Comparison of ENCODE assay signal across 10 mouse cellular contexts in the genomic region with DNA sequence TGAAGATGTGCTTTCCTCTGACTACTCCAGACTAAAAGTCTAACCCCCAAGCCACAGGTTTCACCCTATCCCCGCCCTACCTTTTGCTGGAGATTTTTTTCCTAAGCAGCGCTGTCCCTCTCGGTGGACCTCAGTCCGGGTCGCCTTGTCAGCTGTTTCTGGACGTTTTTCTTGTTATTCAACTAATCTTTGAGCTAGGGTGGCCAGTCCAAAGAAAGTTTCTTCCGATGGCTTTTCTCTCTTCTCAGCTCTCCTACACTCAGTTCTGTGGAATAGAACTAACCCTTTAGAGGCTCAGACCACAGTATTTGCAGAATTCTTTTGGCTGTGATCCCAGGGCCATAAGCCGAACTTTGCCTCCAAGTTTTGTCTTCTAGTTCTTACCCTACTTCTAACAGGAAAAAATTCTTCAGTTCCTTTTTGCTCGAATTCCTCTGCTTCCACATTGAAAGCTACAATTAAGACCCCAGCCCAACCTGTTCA. TPM values are rescaled to one million over a fixed set of nuclear protein-coding genes. Genes with fewer than 3 reads are reported as not detected.
DNase-seq lines count a peak whose midpoint lies in the region; ATAC-seq and TF ChIP-seq lines count a peak whose summit lies in the region.
"Had no signal": no experiment of that assay in that cellular context is flagged by ENCODE, and none has a peak within 500 bp of the region (broad histone marks: within the 10 kb centered on the region; RNA-seq: fewer than 3 reads in every experiment).

No protein-coding gene starts in this region.

- ATAC-seq in kidney, embryonic 16.5 days (ENCODE audit: low FRiP score, low TSS enrichment), result no peak
- no peak for ATAC-seq in embryonic facial prominence, embryonic 15.5 days (ENCODE audit: insufficient number of reproducible peaks, low FRiP score, low TSS enrichment, low read depth)
- no peak for ATAC-seq in limb, embryonic 14.5 days (ENCODE audit: low FRiP score, low read depth)

- TF ChIP-seq CTCF in kidney, adult 2 months (conservative IDR thresholded peaks at IDR 0.05; ENCODE audit: insufficient read depth, insufficient read length, low read depth, low read length), result no peak
- no peak for TF ChIP-seq CTCF in cerebellum, adult 2 months (IDR thresholded peaks at IDR 0.05; ENCODE audit: borderline replicate concordance, insufficient read depth, low read depth, low read length)

- peaks cover 3% of the 10 kb centered on the region; the same call in 1 of the 2 replicates for H3K9me3 ChIP-seq in kidney, embryonic 16.5 days (ENCODE audit: low read length)
- H3K9me3 ChIP-seq in embryonic facial prominence, embryonic 15.5 days (replicated peaks), result 0 out of 2 replicates have a peak, but pooled peaks cover 3% of the 10 kb centered on the region
- H3K9me3 ChIP-seq in limb, embryonic 14.5 days (ENCODE audit: control insufficient read depth, low read length), result no peaks in the 10 kb centered on the region
- H3K9me3 ChIP-seq: liver, embryonic 15.5 days had no signal

- WGBS in kidney, embryonic 16.5 days, result 5% methylated on average over 9 of the region's 9 CpGs
- WGBS in kidney, adult 2 months, result 12% methylated on average over 9 of the region's 9 CpGs
- WGBS in embryonic facial prominence, embryonic 15.5 days, result 5% methylated on average over 9 of the region's 9 CpGs
- 4% methylated on average over 9 of the region's 9 CpGs for WGBS in limb, embryonic 14.5 days
- WGBS in cerebellum, adult 2 months, result 4% methylated on average over 9 of the region's 9 CpGs

- peaks cover 54% of the 10 kb centered on the region for H3K4me1 ChIP-seq in kidney, embryonic 16.5 days (ENCODE audit: insufficient read depth, low read length)
- no peaks in the 10 kb centered on the region for H3K4me1 ChIP-seq in kidney, adult 2 months (ENCODE audit: control insufficient read depth, insufficient read depth, low read length)
- H3K4me1 ChIP-seq in brown adipose tissue, adult 24 weeks (ENCODE audit: control insufficient read depth, insufficient read depth, insufficient read length, low read length), result peaks cover 12% of the 10 kb centered on the region; the same call in 1 of the 2 replicates
- H3K4me1 ChIP-seq in embryonic facial prominence, embryonic 15.5 days, result peaks cover 55% of the 10 kb centered on the region
- peaks cover 28% of the 10 kb centered on the region for H3K4me1 ChIP-seq in limb, embryonic 14.5 days (ENCODE audit: control insufficient read depth, insufficient read depth, low read length)
- H3K4me1 ChIP-seq in cerebellum, adult 2 months (ENCODE audit: control insufficient read depth, insufficient read depth, low read length), result peaks cover 6% of the 10 kb centered on the region; the same call in 1 of the 2 replicates

- no peak overlapping the region for H3K9ac ChIP-seq in kidney, embryonic 16.5 days (replicated peaks; ENCODE audit: low read length)
- no peak overlapping the region for H3K9ac ChIP-seq in embryonic facial prominence, embryonic 15.5 days
- H3K9ac ChIP-seq in limb, embryonic 14.5 days (ENCODE audit: low read depth, low read length, severe bottlenecking), result no peak overlapping the region
- H3K9ac ChIP-seq: liver, embryonic 15.5 days had no signal

- DNase-seq in kidney, adult 2 months, result no peak
- no peak for DNase-seq in limb, embryonic 14.5 days (ENCODE audit: low spot score)
- no peak for DNase-seq in cerebellum, adult 2 months
- no peak for DNase-seq in thymus, postnatal 36 days
- DNase-seq in spleen, adult 12 weeks (ENCODE audit: low spot score), result no peak
- DNase-seq: cerebellum, adult 18-20 months had no signal

- no peaks in the 10 kb centered on the region for H3K36me3 ChIP-seq in kidney, embryonic 16.5 days (ENCODE audit: insufficient read depth, low read length)
- H3K36me3 ChIP-seq in kidney, adult 2 months (ENCODE audit: control insufficient read depth, insufficient read depth, low read length), result no peaks in the 10 kb centered on the region
- no peaks in the 10 kb centered on the region for H3K36me3 ChIP-seq in embryonic facial prominence, embryonic 15.5 days
- no peaks in the 10 kb centered on the region for H3K36me3 ChIP-seq in limb, embryonic 14.5 days (ENCODE audit: control insufficient read depth, insufficient read depth, low read length)
- H3K36me3 ChIP-seq: liver, embryonic 15.5 days had no signal

- peak overlapping the region; percentile 71; the same call in 1 of the 2 replicates for H3K4me2 ChIP-seq in kidney, embryonic 16.5 days (replicated peaks; ENCODE audit: low read depth, low read length)
- H3K4me2 ChIP-seq in embryonic facial prominence, embryonic 15.5 days (replicated peaks), result no peak overlapping the region; the same call in 1 of the 2 replicates
- H3K4me2 ChIP-seq in limb, embryonic 14.5 days (replicated peaks; ENCODE audit: low read depth, low read length, severe bottlenecking), result peak overlapping the region; percentile 58; the same call in 1 of the 2 replicates

- H3K27me3 ChIP-seq in kidney, embryonic 16.5 days (ENCODE audit: insufficient read depth, low read length), result peaks cover 97% of the 10 kb centered on the region
- H3K27me3 ChIP-seq in kidney, adult 2 months (replicated peaks; ENCODE audit: control insufficient read depth, insufficient read depth, low read length), result peaks cover 32% of the 10 kb centered on the region
- H3K27me3 ChIP-seq in embryonic facial prominence, embryonic 15.5 days, result peaks cover 98% of the 10 kb centered on the region
- H3K27me3 ChIP-seq in limb, embryonic 14.5 days (ENCODE audit: control insufficient read depth, insufficient read depth, low read length), result peaks cover 99% of the 10 kb centered on the region
- peaks cover 20% of the 10 kb centered on the region; the same call in 1 of the 2 replicates for H3K27me3 ChIP-seq in cerebellum, adult 2 months (ENCODE audit: control insufficient read depth, insufficient read depth, low read length)

- no peak overlapping the region for H3K27ac ChIP-seq in kidney, embryonic 16.5 days (ENCODE audit: low read length)
- H3K27ac ChIP-seq in kidney, adult 2 months (ENCODE audit: insufficient read depth, low read depth, low read length), result no peak overlapping the region
- no peak overlapping the region for H3K27ac ChIP-seq in brown adipose tissue, adult 24 weeks (replicated peaks; ENCODE audit: low read depth, low read length)
- no peak overlapping the region for H3K27ac ChIP-seq in embryonic facial prominence, embryonic 15.5 days (replicated peaks)
- H3K27ac ChIP-seq in limb, embryonic 14.5 days (replicated peaks; ENCODE audit: low read depth, low read length), result no peak overlapping the region
- H3K27ac ChIP-seq in cerebellum, adult 2 months (ENCODE audit: insufficient read depth, low read length), result no peak overlapping the region
- H3K27ac ChIP-seq: liver, embryonic 15.5 days had no signal

- no peak for TF ChIP-seq POLR2A in kidney, adult 2 months (IDR thresholded peaks at IDR 0.05; ENCODE audit: low read depth, low read length)
- no peak for TF ChIP-seq POLR2A in limb, embryonic 14.5 days (IDR thresholded peaks at IDR 0.05; ENCODE audit: borderline replicate concordance, extremely low read depth, insufficient read depth, insufficient read length)
- TF ChIP-seq POLR2A in cerebellum, adult 2 months (IDR thresholded peaks at IDR 0.05; ENCODE audit: borderline replicate concordance, insufficient read depth, low read length), result no peak

- peak overlapping the region; percentile 49 for H3K4me3 ChIP-seq in kidney, embryonic 16.5 days (ENCODE audit: low read length)
- H3K4me3 ChIP-seq in kidney, adult 2 months (ENCODE audit: insufficient read depth, low read depth, low read length), result no peak overlapping the region
- 0 out of 2 replicates have a peak overlapping the region, but pooled peaks have one; percentile 11 for H3K4me3 ChIP-seq in brown adipose tissue, adult 24 weeks (ENCODE audit: insufficient read depth, low read depth, low read length)
- peak overlapping the region; percentile 46; the same call in 1 of the 2 replicates for H3K4me3 ChIP-seq in embryonic facial prominence, embryonic 15.5 days (replicated peaks)
- no peak overlapping the region for H3K4me3 ChIP-seq in limb, embryonic 14.5 days (replicated peaks; ENCODE audit: low read length)
- H3K4me3 ChIP-seq in cerebellum, adult 2 months (replicated peaks; ENCODE audit: insufficient read depth, low read depth, low read length), result no peak overlapping the region

RNA-seq across cellular contexts. Expression of a gene that starts 1.0 kb away (rescaled TPM):
- 0.05 and 0.25 TPM in 2 replicates for polyA plus RNA-seq in kidney, embryonic 16.5 days (2015; fragmentation: Nextera tagmentation; extraction: Ambion mirVana)
- polyA plus RNA-seq in kidney, adult 2 months (2012; rRNA removed), result 0.13 and 0.22 TPM in 2 replicates
- not detected in 2 replicates for polyA plus RNA-seq in brown adipose tissue, adult 24 weeks (2012; ENCODE audit: insufficient read depth, insufficient read length, missing spikeins)
- polyA plus RNA-seq in embryonic facial prominence, embryonic 15.5 days (2015; fragmentation: Nextera tagmentation; extraction: Ambion mirVana), result 0.50 and 0.89 TPM in 2 replicates
- 0.82 and 1.2 TPM in 2 replicates for polyA plus RNA-seq in limb, embryonic 14.5 days (2012; rRNA removed)
- polyA plus RNA-seq in limb, embryonic 14.5 days (2014; fragmentation: Nextera tagmentation; extraction: Ambion mirVana), result not detected in 2 replicates
- 0.46 and 0.48 TPM in 2 replicates for polyA plus RNA-seq in cerebellum, adult 2 months (2012; rRNA removed)
- polyA plus RNA-seq: liver, embryonic 15.5 days had no signal

Comparison
In these comparisons a context has a peak if more than half of its experiments do, and no peak if none do; other contexts are left out.
1. H3K4me3 ChIP-seq: peak in kidney, embryonic 16.5 days (single experiment), brown adipose tissue, adult 24 weeks (single experiment) and embryonic facial prominence, embryonic 15.5 days (single experiment); none in kidney, adult 2 months (single experiment), limb, embryonic 14.5 days (single experiment) and cerebellum, adult 2 months (single experiment).